Mouse (Mus musculus): ENCODE measurements around the gene Hyou1. TPM values are rescaled to one million over a fixed set of nuclear protein-coding genes. Genes with fewer than 3 reads are reported as not detected.
"Not testable (repeated sequence)": the region's sequence is repeated elsewhere in the genome, so short reads cannot be mapped to it uniquely, and the experiment has no call there.

Gene Hyou1
- polyA plus RNA-seq, 1 experiment from 2014 or later, result 17.8 TPM

DNA sequence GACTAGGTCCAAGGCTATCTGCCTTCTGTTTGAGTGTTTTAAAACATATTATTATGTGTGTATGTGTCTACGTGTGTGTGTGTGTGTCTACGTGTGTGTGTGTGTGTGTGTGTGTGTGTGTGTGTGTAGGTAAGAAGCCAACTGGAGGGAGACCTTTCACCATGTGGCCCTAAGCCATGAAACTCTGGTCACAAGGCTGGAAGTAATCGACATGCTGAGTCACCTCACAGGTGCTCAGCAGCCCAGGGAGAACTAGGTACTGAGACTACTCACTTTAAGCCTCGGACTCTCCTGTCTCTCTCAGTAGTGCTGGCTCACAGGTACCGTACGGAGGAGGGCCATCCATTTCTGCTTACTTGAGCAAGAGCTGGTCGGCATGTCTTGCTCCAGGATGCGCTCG lies 32.1 kb upstream of the Hyou1 start:
- Histone ChIP-seq H3K9me3 (replicated peaks; ENCODE audit: control insufficient read depth, low read length) (no peaks in the 10 kb centered on the region), H3K27ac (ENCODE audit: low read depth, low read length) (no peak overlapping the region), H3K4me3 (ENCODE audit: low read depth, low read length) (no peak overlapping the region), H3K27me3 (replicated peaks; ENCODE audit: control insufficient read depth, insufficient read depth, low read length) (no peaks in the 10 kb centered on the region), H3K36me3 (ENCODE audit: control insufficient read depth, insufficient read depth, low read length) (peaks cover 58% of the 10 kb centered on the region), H3K9ac (ENCODE audit: low read length) (no peak overlapping the region), H3K4me1 (ENCODE audit: control insufficient read depth, insufficient read depth, low read length) (peaks cover 5% of the 10 kb centered on the region), H3K4me2 (ENCODE audit: low read length) (no peak overlapping the region)
- ATAC-seq, result no peak
- no peak for DNase-seq (ENCODE audit: low spot score)
- 91% methylated on average over 9 of the region's 9 CpGs for WGBS

GRCm38 (mm10) chr9:44347621-44348020 lies 31.7 kb upstream of the Hyou1 start:
- ATAC-seq (no peak), DNase-seq (ENCODE audit: low spot score) (no peak)
- WGBS, result 89% methylated on average over 4 of the region's 4 CpGs
- no peak overlapping the region for H3K27ac ChIP-seq (ENCODE audit: low read depth, low read length)
- peaks cover 62% of the 10 kb centered on the region for H3K36me3 ChIP-seq (ENCODE audit: control insufficient read depth, insufficient read depth, low read length)
- H3K27me3 ChIP-seq (replicated peaks; ENCODE audit: control insufficient read depth, insufficient read depth, low read length), result no peaks in the 10 kb centered on the region
- no peak overlapping the region for H3K4me3 ChIP-seq (ENCODE audit: low read depth, low read length)
- H3K4me1 ChIP-seq (ENCODE audit: control insufficient read depth, insufficient read depth, low read length), result peaks cover 5% of the 10 kb centered on the region
- no peak overlapping the region for H3K9ac ChIP-seq (ENCODE audit: low read length)
- no peak overlapping the region for H3K4me2 ChIP-seq (ENCODE audit: low read length)
- no peaks in the 10 kb centered on the region for H3K9me3 ChIP-seq (replicated peaks; ENCODE audit: control insufficient read depth, low read length)

GRCm38 (mm10) chr9:44348546-44348945 lies 30.7 kb upstream of the Hyou1 start:
- Histone ChIP-seq H3K9ac (ENCODE audit: low read length) (no peak overlapping the region), H3K36me3 (ENCODE audit: control insufficient read depth, insufficient read depth, low read length) (peaks cover 71% of the 10 kb centered on the region)
- 97% methylated on average over 4 of the region's 4 CpGs for WGBS

DNA sequence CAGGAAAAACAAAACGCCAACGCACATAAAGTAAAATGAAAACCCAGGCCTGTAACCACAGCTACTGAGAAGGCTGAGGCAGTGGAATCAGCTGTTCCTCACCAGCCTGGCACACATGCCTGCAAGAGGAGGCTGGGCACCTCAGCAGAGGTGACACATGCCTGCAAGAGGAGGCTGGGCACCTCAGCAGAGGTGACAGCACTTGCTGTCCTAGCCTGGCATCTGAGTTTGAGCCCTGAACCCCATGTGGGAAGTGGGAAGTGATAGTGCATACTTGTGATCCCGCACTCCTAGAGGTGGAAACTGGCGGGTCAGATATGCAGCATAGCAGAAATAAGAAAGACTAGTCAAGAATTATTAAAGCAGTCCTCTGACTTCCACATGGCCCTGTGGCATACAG lies 27.9 kb upstream of the Hyou1 start:
- H3K9ac ChIP-seq (ENCODE audit: low read length), result no peak overlapping the region
- H3K9me3 ChIP-seq (replicated peaks; ENCODE audit: control insufficient read depth, low read length), result no peaks in the 10 kb centered on the region
- H3K36me3 ChIP-seq (ENCODE audit: control insufficient read depth, insufficient read depth, low read length), result peaks cover 96% of the 10 kb centered on the region
- no peak overlapping the region for H3K4me2 ChIP-seq (ENCODE audit: low read length)
- no peak overlapping the region for H3K27ac ChIP-seq (ENCODE audit: low read depth, low read length)
- H3K4me3 ChIP-seq (ENCODE audit: low read depth, low read length), result no peak overlapping the region
- DNase-seq (ENCODE audit: low spot score) (no peak), ATAC-seq (no peak)
- H3K4me1 ChIP-seq (ENCODE audit: control insufficient read depth, insufficient read depth, low read length), result no peaks in the 10 kb centered on the region
- H3K27me3 ChIP-seq (replicated peaks; ENCODE audit: control insufficient read depth, insufficient read depth, low read length), result no peaks in the 10 kb centered on the region
- 94% methylated on average over 4 of the region's 4 CpGs for WGBS

More at GRCm38 (mm10) chr9:44348546-44348945, 30.7 kb upstream of the Hyou1 start:
- DNase-seq (ENCODE audit: low spot score), result no peak
- no peaks in the 10 kb centered on the region for H3K9me3 ChIP-seq (replicated peaks; ENCODE audit: control insufficient read depth, low read length)
- no peaks in the 10 kb centered on the region; the same call in 1 of the 2 replicates for H3K4me1 ChIP-seq (ENCODE audit: control insufficient read depth, insufficient read depth, low read length)
- no peak overlapping the region for H3K27ac ChIP-seq (ENCODE audit: low read depth, low read length)
- no peaks in the 10 kb centered on the region for H3K27me3 ChIP-seq (replicated peaks; ENCODE audit: control insufficient read depth, insufficient read depth, low read length)
- no peak overlapping the region for H3K4me2 ChIP-seq (ENCODE audit: low read length)
- ATAC-seq, result no peak
- H3K4me3 ChIP-seq (ENCODE audit: low read depth, low read length), result no peak overlapping the region

DNA sequence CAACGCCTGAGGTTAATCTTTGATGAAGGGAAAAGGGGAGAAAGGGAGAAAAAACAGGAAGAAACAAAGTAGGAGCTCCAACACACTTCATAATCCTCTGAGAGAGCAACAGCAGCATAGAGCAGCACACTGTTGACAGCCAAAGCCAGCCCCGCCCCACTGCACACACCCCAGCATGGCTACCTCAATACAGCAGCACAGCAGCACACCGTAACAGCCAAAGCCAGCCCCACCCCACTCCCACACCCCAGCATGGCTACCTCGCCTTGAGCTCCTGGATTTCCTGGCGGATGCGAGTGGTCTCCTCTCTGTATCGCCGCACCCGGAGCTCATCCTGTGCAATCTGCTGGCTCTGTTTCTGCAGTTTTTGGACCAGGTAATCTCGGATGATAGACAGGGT lies 27.0 kb upstream of the Hyou1 start:
- Histone ChIP-seq H3K4me3 (ENCODE audit: low read depth, low read length) (no peak overlapping the region), H3K27ac (ENCODE audit: low read depth, low read length) (no peak overlapping the region), H3K4me1 (ENCODE audit: control insufficient read depth, insufficient read depth, low read length) (no peaks in the 10 kb centered on the region), H3K27me3 (replicated peaks; ENCODE audit: control insufficient read depth, insufficient read depth, low read length) (no peaks in the 10 kb centered on the region), H3K4me2 (ENCODE audit: low read length) (no peak overlapping the region), H3K9me3 (replicated peaks; ENCODE audit: control insufficient read depth, low read length) (no peaks in the 10 kb centered on the region), H3K36me3 (ENCODE audit: control insufficient read depth, insufficient read depth, low read length) (peaks cover 96% of the 10 kb centered on the region), H3K9ac (ENCODE audit: low read length) (no peak overlapping the region)
- DNase-seq (ENCODE audit: low spot score), result no peak
- ATAC-seq, result no peak
- 91% methylated on average over 10 of the region's 10 CpGs for WGBS

DNA sequence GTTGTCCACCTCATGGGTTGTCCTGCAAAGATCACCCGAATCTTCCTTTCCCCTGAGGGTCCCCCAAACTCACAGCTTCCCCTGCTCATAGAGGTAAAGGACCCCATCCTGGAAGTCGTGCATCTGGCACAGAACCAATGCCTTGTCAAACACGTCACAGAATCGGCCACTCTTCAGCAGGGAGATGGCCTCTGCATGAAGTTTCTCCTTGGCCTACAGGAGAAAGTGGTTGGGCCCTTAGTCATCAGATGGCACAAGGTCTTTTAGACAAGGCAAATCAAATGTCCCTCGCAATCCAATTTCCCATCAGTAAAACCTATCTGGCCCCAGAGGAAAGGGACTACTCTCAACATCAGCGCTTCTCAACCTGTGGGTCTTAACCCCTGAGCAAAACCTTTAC lies 26.1 kb upstream of the Hyou1 start:
- H3K9ac ChIP-seq (ENCODE audit: low read length), result no peak overlapping the region
- no peak overlapping the region for H3K27ac ChIP-seq (ENCODE audit: low read depth, low read length)
- H3K36me3 ChIP-seq (ENCODE audit: control insufficient read depth, insufficient read depth, low read length), result peaks cover 94% of the 10 kb centered on the region
- WGBS, result 94% methylated on average over 6 of the region's 6 CpGs
- DNase-seq (ENCODE audit: low spot score) (no peak), ATAC-seq (no peak)
- H3K27me3 ChIP-seq (replicated peaks; ENCODE audit: control insufficient read depth, insufficient read depth, low read length), result no peaks in the 10 kb centered on the region
- no peaks in the 10 kb centered on the region for H3K4me1 ChIP-seq (ENCODE audit: control insufficient read depth, insufficient read depth, low read length)
- no peaks in the 10 kb centered on the region for H3K9me3 ChIP-seq (replicated peaks; ENCODE audit: control insufficient read depth, low read length)
- H3K4me2 ChIP-seq (ENCODE audit: low read length), result no peak overlapping the region
- no peak overlapping the region for H3K4me3 ChIP-seq (ENCODE audit: low read depth, low read length)

DNA sequence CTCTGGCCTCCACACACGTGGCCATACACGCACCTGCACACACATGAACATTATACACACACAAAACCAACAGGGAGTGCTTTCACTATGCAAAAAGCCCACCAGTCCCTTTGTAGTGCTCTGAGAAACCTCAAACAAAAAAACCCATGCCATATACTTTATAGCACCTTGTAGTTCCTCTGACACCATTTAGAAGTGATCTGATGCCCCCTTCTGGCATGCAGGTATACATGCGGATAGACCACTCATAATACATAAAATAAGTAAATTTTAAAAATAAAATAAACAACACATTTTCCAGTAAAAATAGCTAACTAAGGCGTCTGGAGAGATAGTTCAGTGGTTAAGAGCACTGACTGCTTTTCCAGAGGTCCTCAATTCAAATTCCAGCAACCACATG lies 22.1 kb upstream of the Hyou1 start:
- H3K9me3 ChIP-seq (replicated peaks; ENCODE audit: control insufficient read depth, low read length), result no peaks in the 10 kb centered on the region
- ATAC-seq (no peak), DNase-seq (ENCODE audit: low spot score) (peak; percentile 73)
- no peaks in the 10 kb centered on the region for H3K27me3 ChIP-seq (replicated peaks; ENCODE audit: control insufficient read depth, insufficient read depth, low read length)
- peaks cover 7% of the 10 kb centered on the region for H3K4me1 ChIP-seq (ENCODE audit: control insufficient read depth, insufficient read depth, low read length)
- H3K4me2 ChIP-seq (ENCODE audit: low read length), result no peak overlapping the region
- no peak overlapping the region for H3K27ac ChIP-seq (ENCODE audit: low read depth, low read length)
- no peak overlapping the region for H3K9ac ChIP-seq (ENCODE audit: low read length)
- no peak overlapping the region for H3K4me3 ChIP-seq (ENCODE audit: low read depth, low read length)
- H3K36me3 ChIP-seq (ENCODE audit: control insufficient read depth, insufficient read depth, low read length), result peaks cover 71% of the 10 kb centered on the region
- WGBS, result 68% methylated on average over 4 of the region's 4 CpGs

DNA sequence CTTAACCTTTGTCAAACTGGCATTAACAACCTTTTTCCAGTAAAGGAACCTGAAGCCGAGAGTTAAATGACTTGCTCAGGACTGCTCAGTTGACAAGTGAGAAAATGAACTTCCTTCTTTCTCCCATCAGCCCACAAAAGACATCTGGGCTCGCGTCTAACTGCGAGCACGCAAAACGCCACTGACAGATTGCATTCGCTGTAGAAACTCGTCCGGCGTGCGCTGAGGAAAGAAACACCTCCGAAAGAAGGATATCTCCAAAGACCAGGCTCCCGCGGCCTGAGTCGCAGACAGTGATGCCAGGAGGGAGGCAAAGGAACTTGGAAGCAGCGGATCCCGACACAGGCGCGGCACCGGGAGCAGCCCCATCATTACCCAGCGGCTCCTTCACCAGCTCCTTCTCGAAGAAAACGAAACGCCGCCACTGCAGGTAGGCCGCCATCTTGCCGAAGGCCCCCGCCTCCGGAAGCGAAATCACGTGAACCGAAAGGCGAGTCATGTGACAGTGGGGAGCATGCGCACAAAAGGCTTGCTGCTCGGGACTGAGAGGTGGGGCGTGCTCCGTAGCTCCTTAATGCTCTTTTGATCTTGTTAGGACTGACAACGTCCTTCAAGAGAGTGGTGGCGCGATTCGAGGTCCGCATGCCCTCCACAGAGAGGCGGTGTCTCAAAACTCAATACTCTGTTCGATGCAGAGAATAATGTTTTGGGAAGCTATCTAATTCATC lies 17.9 kb upstream of the Hyou1 start, which contains the start of gene Vps11:
Vps11 (minus strand) TSS at position 481 of the 728 bp plus-strand sequence.
- Histone ChIP-seq H3K4me1 (ENCODE audit: control insufficient read depth, insufficient read depth, low read length) (peaks cover 7% of the 10 kb centered on the region), H3K9me3 (replicated peaks; ENCODE audit: control insufficient read depth, low read length) (no peaks in the 10 kb centered on the region), H3K4me3 (ENCODE audit: low read depth, low read length) (peak within 1 kb of the TSS; percentile 86), H3K27me3 (replicated peaks; ENCODE audit: control insufficient read depth, insufficient read depth, low read length) (no peaks in the 10 kb centered on the region), H3K36me3 (ENCODE audit: control insufficient read depth, insufficient read depth, low read length) (peaks cover 29% of the 10 kb centered on the region), H3K9ac (ENCODE audit: low read length) (peak within 1 kb of the TSS; percentile 84), H3K27ac (ENCODE audit: low read depth, low read length) (peak within 1 kb of the TSS; percentile 58), H3K4me2 (ENCODE audit: low read length) (peak within 1 kb of the TSS; percentile 83)
- ATAC-seq (peak; percentile 94), DNase-seq (ENCODE audit: low spot score) (peak; percentile 98)
- WGBS, result under 1% methylated on average over 44 of the region's 44 CpGs

GRCm38 (mm10) chr9:44361931-44362330 lies 17.4 kb upstream of the Hyou1 start:
- not testable (repeated sequence) for H3K27me3 ChIP-seq (replicated peaks; ENCODE audit: control insufficient read depth, insufficient read depth, low read length); H3K9me3 ChIP-seq (replicated peaks; ENCODE audit: control insufficient read depth, low read length); H3K27ac ChIP-seq (ENCODE audit: low read depth, low read length); DNase-seq (ENCODE audit: low spot score); H3K4me1 ChIP-seq (ENCODE audit: control insufficient read depth, insufficient read depth, low read length)
- 41% methylated on average over 4 of the region's 4 CpGs for WGBS
- peak overlapping the region; percentile 83 for H3K4me2 ChIP-seq (ENCODE audit: low read length)
- peak overlapping the region; percentile 84; the same call in 1 of the 2 replicates for H3K9ac ChIP-seq (ENCODE audit: low read length)
- peak; percentile 38 for ATAC-seq
- peak overlapping the region; percentile 86 for H3K4me3 ChIP-seq (ENCODE audit: low read depth, low read length)
- peaks cover 24% of the 10 kb centered on the region for H3K36me3 ChIP-seq (ENCODE audit: control insufficient read depth, insufficient read depth, low read length)

Measured in forebrain, embryonic 14.5 days (tissue).